Mouse (Mus musculus): ENCODE data around the gene E130308A19Rik. TPM values are rescaled to one million over a fixed set of nuclear protein-coding genes. Genes with fewer than 3 reads are reported as not detected.

Gene E130308A19Rik
- polyA plus RNA-seq, 1 experiment from 2014 or later = 35.2 TPM

- ATAC-seq (ENCODE audit: insufficient number of reproducible peaks, insufficient read depth, low FRiP score, low TSS enrichment, low read depth) = no peak
- H3K27ac ChIP-seq = no peak overlapping the region
- H3K4me3 ChIP-seq (replicated peaks) = no peak overlapping the region
- H3K27me3 ChIP-seq = no peaks in the 10 kb centered on the region
- WGBS = 82% methylated on average over 3 of the region's 3 CpGs
- H3K4me1 ChIP-seq (replicated peaks) = peaks cover 15% of the 10 kb centered on the region; the same call in 1 of the 2 replicates
- H3K9ac ChIP-seq (replicated peaks) = no peak overlapping the region
- peaks cover 8% of the 10 kb centered on the region; the same call in 1 of the 2 replicates for H3K9me3 ChIP-seq
- no peaks in the 10 kb centered on the region for H3K36me3 ChIP-seq
- H3K4me2 ChIP-seq = no peak overlapping the region
These were observed 40.7 kb downstream of the E130308A19Rik start for GRCm38 (mm10) chr4:59666550-59667317.

- Histone ChIP-seq H3K27ac (no peak overlapping the region), H3K9ac (replicated peaks) (no peak overlapping the region)
- 31% methylated on average over 3 of the region's 3 CpGs for WGBS
These were observed 42.0 kb downstream of the E130308A19Rik start for GRCm38 (mm10) chr4:59668050-59668449.

GRCm38 (mm10) chr4:59669131-59669530 is 43.1 kb downstream of the E130308A19Rik start:
- peaks cover 15% of the 10 kb centered on the region; the same call in 1 of the 2 replicates for H3K4me1 ChIP-seq (replicated peaks)
- no peak overlapping the region for H3K4me3 ChIP-seq (replicated peaks)
- 95% methylated on average over 1 of the region's 1 CpGs for WGBS
- H3K9me3 ChIP-seq = peaks cover 8% of the 10 kb centered on the region; the same call in 1 of the 2 replicates
- no peak for ATAC-seq (ENCODE audit: insufficient number of reproducible peaks, insufficient read depth, low FRiP score, low TSS enrichment, low read depth)
- no peak overlapping the region for H3K4me2 ChIP-seq
- H3K27me3 ChIP-seq = no peaks in the 10 kb centered on the region
- H3K27ac ChIP-seq = no peak overlapping the region
- no peaks in the 10 kb centered on the region for H3K36me3 ChIP-seq
- no peak overlapping the region for H3K9ac ChIP-seq (replicated peaks)

More at GRCm38 (mm10) chr4:59668050-59668449, 42.0 kb downstream of the E130308A19Rik start:
- ATAC-seq (ENCODE audit: insufficient number of reproducible peaks, insufficient read depth, low FRiP score, low TSS enrichment, low read depth) = peak; percentile 81; the same call in 1 of the 2 replicates
- no peaks in the 10 kb centered on the region for H3K36me3 ChIP-seq
- no peak overlapping the region for H3K4me3 ChIP-seq (replicated peaks)
- no peak overlapping the region for H3K4me2 ChIP-seq
- H3K27me3 ChIP-seq = no peaks in the 10 kb centered on the region
- H3K4me1 ChIP-seq (replicated peaks) = peaks cover 15% of the 10 kb centered on the region; the same call in 1 of the 2 replicates
- H3K9me3 ChIP-seq = peaks cover 8% of the 10 kb centered on the region; the same call in 1 of the 2 replicates

- Histone ChIP-seq H3K4me3 (replicated peaks) (no peak overlapping the region), H3K9me3 (no peaks in the 10 kb centered on the region), H3K36me3 (no peaks in the 10 kb centered on the region), H3K9ac (replicated peaks) (no peak overlapping the region), H3K4me2 (no peak overlapping the region), H3K27me3 (no peaks in the 10 kb centered on the region), H3K27ac (no peak overlapping the region), H3K4me1 (replicated peaks) (peaks cover 15% of the 10 kb centered on the region; the same call in 1 of the 2 replicates)
- ATAC-seq (ENCODE audit: insufficient number of reproducible peaks, insufficient read depth, low FRiP score, low TSS enrichment, low read depth) = no peak
- 88% methylated on average over 2 of the region's 2 CpGs for WGBS
These were observed 44.0 kb downstream of the E130308A19Rik start for GRCm38 (mm10) chr4:59670015-59670414.

- Histone ChIP-seq H3K9ac (replicated peaks) (no peak overlapping the region), H3K9me3 (no peaks in the 10 kb centered on the region), H3K27me3 (no peaks in the 10 kb centered on the region), H3K4me2 (no peak overlapping the region), H3K4me1 (replicated peaks) (peaks cover under 1% of the 10 kb centered on the region; the same call in 1 of the 2 replicates), H3K36me3 (no peaks in the 10 kb centered on the region), H3K27ac (no peak overlapping the region), H3K4me3 (replicated peaks) (no peak overlapping the region)
- ATAC-seq (ENCODE audit: insufficient number of reproducible peaks, insufficient read depth, low FRiP score, low TSS enrichment, low read depth) = no peak
- 77% methylated on average over 2 of the region's 2 CpGs for WGBS
These were observed 47.6 kb downstream of the E130308A19Rik start for GRCm38 (mm10) chr4:59673423-59674117.

- Histone ChIP-seq H3K4me1 (replicated peaks) (no peaks in the 10 kb centered on the region), H3K9me3 (no peaks in the 10 kb centered on the region), H3K4me2 (no peak overlapping the region), H3K36me3 (no peaks in the 10 kb centered on the region), H3K4me3 (replicated peaks) (no peak overlapping the region), H3K27ac (no peak overlapping the region), H3K27me3 (no peaks in the 10 kb centered on the region), H3K9ac (replicated peaks) (no peak overlapping the region)
- WGBS = 79% methylated on average over 8 of the region's 8 CpGs
- no peak for ATAC-seq (ENCODE audit: insufficient number of reproducible peaks, insufficient read depth, low FRiP score, low TSS enrichment, low read depth)
These were observed 49.1 kb downstream of the E130308A19Rik start for GRCm38 (mm10) chr4:59674929-59675679.

GRCm38 (mm10) chr4:59675699-59676098 is 49.7 kb downstream of the E130308A19Rik start:
- no peak overlapping the region for H3K4me2 ChIP-seq
- no peaks in the 10 kb centered on the region for H3K36me3 ChIP-seq
- no peak overlapping the region for H3K27ac ChIP-seq
- no peak for ATAC-seq (ENCODE audit: insufficient number of reproducible peaks, insufficient read depth, low FRiP score, low TSS enrichment, low read depth)
- H3K4me3 ChIP-seq (replicated peaks) = no peak overlapping the region
- 0 out of 2 replicates have a peak, but pooled peaks cover 5% of the 10 kb centered on the region for H3K4me1 ChIP-seq (replicated peaks)
- H3K9me3 ChIP-seq = no peaks in the 10 kb centered on the region
- 79% methylated on average over 3 of the region's 3 CpGs for WGBS
- H3K27me3 ChIP-seq = no peaks in the 10 kb centered on the region
- H3K9ac ChIP-seq (replicated peaks) = no peak overlapping the region

- Histone ChIP-seq H3K4me2 (no peak overlapping the region), H3K9me3 (no peaks in the 10 kb centered on the region), H3K4me3 (replicated peaks) (no peak overlapping the region), H3K36me3 (no peaks in the 10 kb centered on the region), H3K27ac (no peak overlapping the region), H3K27me3 (no peaks in the 10 kb centered on the region), H3K9ac (replicated peaks) (no peak overlapping the region), H3K4me1 (replicated peaks) (peaks cover 12% of the 10 kb centered on the region; the same call in 1 of the 2 replicates)
- ATAC-seq (ENCODE audit: insufficient number of reproducible peaks, insufficient read depth, low FRiP score, low TSS enrichment, low read depth) = no peak
- 87% methylated on average over 1 of the region's 1 CpGs for WGBS
These were observed 55.4 kb downstream of the E130308A19Rik start for GRCm38 (mm10) chr4:59681383-59681782.

- 85% methylated on average over 3 of the region's 3 CpGs for WGBS
- no peak overlapping the region for H3K9ac ChIP-seq (replicated peaks)
- H3K4me3 ChIP-seq (replicated peaks) = no peak overlapping the region
- no peak for ATAC-seq (ENCODE audit: insufficient number of reproducible peaks, insufficient read depth, low FRiP score, low TSS enrichment, low read depth)
- H3K4me1 ChIP-seq (replicated peaks) = peaks cover 12% of the 10 kb centered on the region; the same call in 1 of the 2 replicates
- no peak overlapping the region for H3K4me2 ChIP-seq
- H3K9me3 ChIP-seq = no peaks in the 10 kb centered on the region
- H3K27me3 ChIP-seq = no peaks in the 10 kb centered on the region
- no peak overlapping the region for H3K27ac ChIP-seq
- no peaks in the 10 kb centered on the region for H3K36me3 ChIP-seq
These were observed 56.5 kb downstream of the E130308A19Rik start for GRCm38 (mm10) chr4:59682491-59682890.

- H3K27ac ChIP-seq = no peak overlapping the region
- H3K4me3 ChIP-seq (replicated peaks) = no peak overlapping the region
- H3K9ac ChIP-seq (replicated peaks) = no peak overlapping the region
- no peaks in the 10 kb centered on the region for H3K36me3 ChIP-seq
- no peak overlapping the region for H3K4me2 ChIP-seq
- H3K9me3 ChIP-seq = no peaks in the 10 kb centered on the region
- H3K27me3 ChIP-seq = no peaks in the 10 kb centered on the region
- WGBS = 87% methylated on average over 10 of the region's 10 CpGs
- ATAC-seq (ENCODE audit: insufficient number of reproducible peaks, insufficient read depth, low FRiP score, low TSS enrichment, low read depth) = no peak
- H3K4me1 ChIP-seq (replicated peaks) = peaks cover 12% of the 10 kb centered on the region; the same call in 1 of the 2 replicates
These were observed 56.9 kb downstream of the E130308A19Rik start for GRCm38 (mm10) chr4:59682950-59683349.

GRCm38 (mm10) chr4:59684306-59684705 is 58.3 kb downstream of the E130308A19Rik start:
- H3K36me3 ChIP-seq = no peaks in the 10 kb centered on the region
- H3K27ac ChIP-seq = no peak overlapping the region
- no peaks in the 10 kb centered on the region for H3K9me3 ChIP-seq
- WGBS = 87% methylated on average over 4 of the region's 4 CpGs
- no peak overlapping the region for H3K4me3 ChIP-seq (replicated peaks)
- H3K27me3 ChIP-seq = no peaks in the 10 kb centered on the region
- no peak for ATAC-seq (ENCODE audit: insufficient number of reproducible peaks, insufficient read depth, low FRiP score, low TSS enrichment, low read depth)
- peaks cover 12% of the 10 kb centered on the region; the same call in 1 of the 2 replicates for H3K4me1 ChIP-seq (replicated peaks)
- H3K9ac ChIP-seq (replicated peaks) = no peak overlapping the region
- H3K4me2 ChIP-seq = no peak overlapping the region

Measured in limb, embryonic 12.5 days (tissue).